Mouse (Mus musculus) induced T-regulatory cell, adult 2 months (primary cell): ENCODE data around the gene Rai14.

Source experiments
- DNase-seq: peaks from one replicate; pipeline ENCODE4 v3.0.0-alpha.2; 2012; ENCODE audit warnings: low read depth

Rai14 gene

GRCm38 (mm10) chr15:10689304-10689703, 25.1 kb downstream of the Rai14 start:
- DNase-seq, result no peak

- DNase-seq, result no peak
Measured at GRCm38 (mm10) chr15:10688686-10689085, 25.7 kb downstream of the Rai14 start.

- DNase-seq, result no peak
Measured at GRCm38 (mm10) chr15:10687365-10687764, 27.1 kb downstream of the Rai14 start.

GRCm38 (mm10) chr15:10685692-10686430, 28.6 kb downstream of the Rai14 start:
- DNase-seq, result no peak

- DNase-seq, result no peak
Measured at GRCm38 (mm10) chr15:10683687-10684203, 30.7 kb downstream of the Rai14 start.

- DNase-seq, result no peak
Measured at GRCm38 (mm10) chr15:10680514-10680913, 33.9 kb downstream of the Rai14 start.

GRCm38 (mm10) chr15:10679571-10679970, 34.9 kb downstream of the Rai14 start:
- no peak for DNase-seq

GRCm38 (mm10) chr15:10675801-10676200, 38.6 kb downstream of the Rai14 start:
- DNase-seq, result no peak

- DNase-seq, result no peak
Measured at GRCm38 (mm10) chr15:10672880-10673279, 41.5 kb downstream of the Rai14 start.

GRCm38 (mm10) chr15:10671868-10672267, 42.6 kb downstream of the Rai14 start:
- DNase-seq, result no peak

GRCm38 (mm10) chr15:10670107-10670506, 44.3 kb downstream of the Rai14 start:
- no peak for DNase-seq

- DNase-seq, result no peak
Measured at GRCm38 (mm10) chr15:10668120-10668900, 46.1 kb downstream of the Rai14 start.

GRCm38 (mm10) chr15:10665816-10666215, 48.6 kb downstream of the Rai14 start:
- no peak for DNase-seq

- no peak for DNase-seq
Measured at GRCm38 (mm10) chr15:10664529-10664898, 49.9 kb downstream of the Rai14 start.

GRCm38 (mm10) chr15:10663793-10664528, 50.5 kb downstream of the Rai14 start:
- DNase-seq, result no peak

- DNase-seq, result peak; percentile 15
Measured at GRCm38 (mm10) chr15:10661961-10662606, 52.3 kb downstream of the Rai14 start.

GRCm38 (mm10) chr15:10658803-10659202, 55.6 kb downstream of the Rai14 start:
- no peak for DNase-seq

GRCm38 (mm10) chr15:10656146-10656545, 58.3 kb downstream of the Rai14 start:
- DNase-seq, result no peak

GRCm38 (mm10) chr15:10655151-10655905, 59.1 kb downstream of the Rai14 start:
- no peak for DNase-seq

GRCm38 (mm10) chr15:10654696-10655095, 59.7 kb downstream of the Rai14 start:
- no peak for DNase-seq

GRCm38 (mm10) chr15:10652931-10653475, 61.4 kb downstream of the Rai14 start:
- no peak for DNase-seq
